Mouse (Mus musculus) embryonic facial prominence, embryonic 12.5 days (tissue): ENCODE results near the gene Gdf2. TPM values are rescaled to one million over a fixed set of nuclear protein-coding genes. Genes with fewer than 3 reads are reported as not detected.
A peak's percentile ranks its signal among the peaks of the same experiment; 100 is the strongest.

Experiments
- ATAC-seq: fragments of 200-750 bp; cut with Nextera tagmentation; 2 replicates; pipeline ENCODE4 v1.8.0; 2017; ENCODE audit not compliant: insufficient number of reproducible peaks, insufficient read depth, low FRiP score, low TSS enrichment
- H3K27ac ChIP-seq: fragments of 300-500 bp; sonication (generic); 2 replicates; pipeline ENCODE4 v1.5.1; 2016; ENCODE audit warnings: mild to moderate bottlenecking
- H3K27me3 ChIP-seq: fragments of 300-500 bp; sonication (generic); 2 replicates; pipeline ENCODE4 v1.6.1; 2016; ENCODE audit warnings: mild to moderate bottlenecking, moderate library complexity
- H3K36me3 ChIP-seq: fragments of 300-500 bp; sonication (generic); 2 replicates; pipeline ENCODE4 v1.6.1; 2016; ENCODE audit warnings: mild to moderate bottlenecking
- H3K4me1 ChIP-seq: fragments of 300-500 bp; sonication (generic); 2 replicates; pipeline ENCODE4 v1.6.1; 2016
- H3K4me2 ChIP-seq: fragments of 300-500 bp; sonication (generic); replicated peaks from 2 replicates; pipeline ENCODE4 v1.6.1; 2016; ENCODE audit warnings: mild to moderate bottlenecking, moderate library complexity
- H3K4me3 ChIP-seq: fragments of 300-500 bp; sonication (generic); 2 replicates; pipeline ENCODE4 v1.5.1; 2016; ENCODE audit warnings: mild to moderate bottlenecking
- H3K9ac ChIP-seq: fragments of 300-500 bp; sonication (generic); 2 replicates; pipeline ENCODE4 v1.6.1; 2016; ENCODE audit warnings: mild to moderate bottlenecking, moderate library complexity
- H3K9me3 ChIP-seq: fragments of 300-500 bp; sonication (generic); 2 replicates; pipeline ENCODE4 v1.6.1; 2016; ENCODE audit warnings: mild to moderate bottlenecking, moderate library complexity
- WGBS: fragments of 180-500 bp; shearing (Covaris S2); methylation state at CpG from one replicate; pipeline ENCODE4 v1.1.7; 2016; 5-methylcytosine and 5-hydroxymethylcytosine counted together
- polyA plus RNA-seq: library from polyadenylated mRNA; unstranded; fragments of >200 nt; fragmentation: Nextera tagmentation; extraction: Ambion mirVana; gene quantifications from 2 replicates; pipeline ENCODE4 v1.2.1, GENCODE M21; 2016

Gene Gdf2
- polyA plus RNA-seq, 1 experiment from 2014 or later, result not detected

DNA sequence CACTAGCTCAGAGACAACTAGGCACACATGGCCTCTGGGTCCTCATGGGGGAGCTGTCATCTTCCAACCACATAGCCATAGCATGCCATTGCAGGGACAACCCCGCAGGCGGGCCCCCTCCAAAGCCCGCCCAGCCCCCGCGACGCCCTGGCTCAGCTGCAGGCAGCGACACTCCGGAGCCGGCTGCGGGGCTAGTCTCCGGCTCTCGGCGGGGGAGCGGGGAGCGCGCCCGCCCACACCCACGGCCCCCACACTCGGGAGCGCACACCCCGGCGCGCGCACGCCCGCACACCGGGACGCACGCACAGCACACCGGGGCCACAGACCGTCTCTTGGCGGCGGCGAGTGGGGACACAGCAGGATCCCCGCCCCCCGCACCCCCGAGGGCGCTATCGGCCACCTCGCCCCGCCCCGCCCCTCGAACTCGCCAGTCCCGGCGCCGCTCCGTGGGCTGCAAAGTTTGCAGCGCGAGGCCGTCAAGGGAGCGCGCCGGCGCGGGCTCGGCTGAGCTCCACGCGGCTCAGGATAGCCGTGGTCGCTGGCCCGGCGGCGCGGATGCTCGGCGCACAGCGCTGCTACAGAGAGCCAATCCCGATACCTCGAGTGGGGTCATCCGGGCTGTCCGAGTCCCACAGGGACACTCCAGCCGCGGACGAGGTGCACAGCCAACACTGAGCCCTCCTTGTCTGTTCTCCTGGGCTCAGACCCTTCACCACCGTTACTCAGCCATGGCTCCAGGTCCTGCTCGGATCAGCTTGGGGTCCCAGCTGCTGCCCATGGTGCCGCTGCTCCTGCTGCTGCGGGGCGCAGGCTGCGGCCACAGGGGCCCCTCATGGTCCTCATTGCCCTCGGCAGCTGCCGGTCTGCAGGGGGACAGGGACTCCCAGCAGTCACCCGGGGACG, 17.4 kb upstream of the Gdf2 start, which contains the start of gene Gdf10:
Gene Gdf10 (plus strand): TSS at position 420 of the 903 bp plus-strand sequence.
- Histone ChIP-seq H3K4me1 (peaks cover 18% of the 10 kb centered on the region; the same call in 1 of the 2 replicates), H3K27me3 (peaks cover 78% of the 10 kb centered on the region)
- WGBS, result 1% methylated on average over 83 of the region's 85 CpGs

DNA sequence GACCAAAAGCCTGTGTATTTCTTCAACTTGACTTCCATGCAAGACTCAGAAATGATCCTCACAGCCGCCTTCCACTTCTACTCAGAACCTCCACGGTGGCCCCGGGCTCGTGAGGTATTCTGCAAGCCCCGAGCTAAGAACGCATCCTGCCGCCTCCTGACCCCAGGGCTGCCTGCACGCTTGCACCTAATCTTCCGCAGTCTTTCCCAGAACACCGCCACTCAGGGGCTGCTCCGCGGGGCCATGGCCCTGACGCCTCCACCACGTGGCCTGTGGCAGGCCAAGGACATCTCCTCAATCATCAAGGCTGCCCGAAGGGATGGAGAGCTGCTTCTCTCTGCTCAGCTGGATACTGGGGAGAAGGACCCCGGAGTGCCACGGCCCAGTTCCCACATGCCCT, 9.0 kb upstream of the Gdf2 start:
- Histone ChIP-seq H3K9me3 (no peaks in the 10 kb centered on the region), H3K4me1 (0 out of 2 replicates have a peak, but pooled peaks cover 3% of the 10 kb centered on the region), H3K36me3 (no peaks in the 10 kb centered on the region), H3K4me2 (no peak overlapping the region), H3K27ac (no peak overlapping the region), H3K27me3 (peaks cover 28% of the 10 kb centered on the region), H3K4me3 (no peak overlapping the region), H3K9ac (no peak overlapping the region)
- 52% methylated on average over 17 of the region's 17 CpGs for WGBS
- no peak for ATAC-seq

More for the DNA sequence above, 17.4 kb upstream of the Gdf2 start, which contains the start of gene Gdf10:
- Histone ChIP-seq H3K36me3 (no peaks in the 10 kb centered on the region), H3K4me2 (peak within 1 kb of the TSS; percentile 99), H3K9ac (peak within 1 kb of the TSS; percentile 72), H3K9me3 (no peaks in the 10 kb centered on the region), H3K4me3 (peak within 1 kb of the TSS; percentile 62), H3K27ac (peak within 1 kb of the TSS; percentile 36; the same call in 1 of the 2 replicates)
- peak; percentile 61 for ATAC-seq

DNA sequence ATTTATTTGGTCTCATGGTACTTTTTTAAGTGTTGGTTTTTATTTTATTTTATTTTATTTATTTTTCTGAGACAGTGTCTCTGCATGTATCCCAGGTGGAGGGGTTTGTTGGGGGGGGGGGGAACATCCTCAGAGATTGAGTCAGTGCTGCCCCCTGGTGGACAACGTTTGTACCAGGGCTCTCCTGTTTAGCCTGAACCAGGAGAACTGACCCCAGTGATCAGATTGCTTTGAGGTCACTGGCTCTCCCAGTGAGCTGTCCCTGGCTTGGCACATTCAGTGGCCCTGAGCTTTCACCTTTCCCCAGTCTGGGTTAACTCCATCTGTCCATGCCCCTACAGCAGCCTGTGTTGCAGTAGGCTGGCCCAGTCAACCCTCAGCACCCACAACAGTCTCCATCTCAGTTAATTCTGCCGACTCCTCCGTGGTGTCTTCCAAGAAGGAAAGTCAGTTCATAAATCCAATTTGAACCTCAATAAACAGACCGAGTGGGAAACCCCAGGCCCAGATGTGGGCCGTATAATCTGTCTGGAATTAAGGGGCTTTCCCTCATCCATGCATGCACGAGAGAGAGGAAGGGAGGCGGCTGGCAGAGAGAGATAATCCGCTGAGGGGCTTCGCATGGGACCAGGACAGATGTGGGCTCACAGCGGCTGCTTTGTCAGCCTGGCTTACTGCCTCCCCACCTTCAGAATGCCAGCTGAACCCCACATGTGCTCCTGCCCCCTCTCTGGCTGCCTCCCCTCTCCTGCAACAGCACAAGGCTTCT, 7.7 kb upstream of the Gdf2 start:
- peaks cover 22% of the 10 kb centered on the region for H3K27me3 ChIP-seq
- H3K9me3 ChIP-seq, result no peaks in the 10 kb centered on the region
- H3K36me3 ChIP-seq, result no peaks in the 10 kb centered on the region
- no peak overlapping the region for H3K4me3 ChIP-seq
- no peak overlapping the region for H3K27ac ChIP-seq
- H3K9ac ChIP-seq, result no peak overlapping the region
- 63% methylated on average over 10 of the region's 10 CpGs for whole genome bisulfite sequencing
- no peak overlapping the region for H3K4me2 ChIP-seq
- H3K4me1 ChIP-seq, result 0 out of 2 replicates have a peak, but pooled peaks cover 3% of the 10 kb centered on the region
- ATAC-seq, result no peak

DNA sequence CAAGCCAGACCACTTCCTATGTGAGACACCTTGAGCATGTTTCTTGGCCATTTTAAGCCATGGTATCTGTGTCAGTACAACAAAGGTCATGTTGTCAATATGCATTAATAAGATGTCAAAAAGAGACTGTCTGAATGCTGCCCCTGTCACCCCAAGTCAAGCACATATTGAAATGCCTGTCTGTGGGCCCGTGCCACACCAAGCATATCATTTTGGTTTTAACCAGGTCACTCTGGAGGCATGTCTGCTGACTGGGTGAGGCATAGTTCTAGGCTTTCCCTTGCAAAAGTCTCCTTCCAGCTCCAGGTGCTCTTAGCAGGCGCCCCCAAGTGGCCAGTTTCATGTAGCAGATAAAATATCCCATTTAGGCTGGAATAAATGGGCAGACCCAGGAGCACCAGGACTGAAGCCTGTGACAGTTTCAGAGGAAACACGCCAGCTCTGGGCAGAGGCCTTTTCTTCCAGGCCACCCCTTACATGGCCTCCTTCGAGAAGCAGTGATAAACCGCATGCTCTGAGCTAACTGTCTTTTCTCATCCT, 7.0 kb upstream of the Gdf2 start:
- WGBS, result 36% methylated on average over 5 of the region's 5 CpGs
- ATAC-seq, result peak; percentile 24; the same call in 1 of the 2 replicates
- no peak overlapping the region for H3K4me3 ChIP-seq
- no peak overlapping the region for H3K27ac ChIP-seq
- no peak overlapping the region for H3K9ac ChIP-seq
- no peaks in the 10 kb centered on the region for H3K36me3 ChIP-seq
- no peak overlapping the region for H3K4me2 ChIP-seq
- no peaks in the 10 kb centered on the region for H3K9me3 ChIP-seq
- 0 out of 2 replicates have a peak, but pooled peaks cover 3% of the 10 kb centered on the region for H3K4me1 ChIP-seq
- H3K27me3 ChIP-seq, result peaks cover 22% of the 10 kb centered on the region

DNA sequence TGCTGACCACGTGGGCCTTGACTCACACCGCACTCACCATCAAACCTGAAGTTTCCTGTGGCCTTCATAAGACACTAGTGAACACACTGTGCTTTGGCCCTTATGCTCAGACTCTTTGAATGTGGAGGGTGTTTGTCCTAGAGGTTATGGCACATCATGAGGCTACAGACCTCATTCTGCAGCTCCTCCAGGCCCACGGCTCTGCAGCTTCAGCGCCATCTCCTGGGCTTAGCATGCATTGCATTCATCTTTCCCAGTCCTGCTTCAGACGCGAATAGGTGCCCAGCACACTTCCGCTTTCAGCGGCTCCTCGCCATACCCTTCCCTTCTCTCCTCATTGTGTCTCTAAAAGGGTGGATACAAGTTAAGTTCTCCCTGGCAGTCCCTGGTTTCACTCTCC, 1.7 kb upstream of the Gdf2 start:
- 0 out of 2 replicates have a peak, but pooled peaks cover 5% of the 10 kb centered on the region for H3K27me3 ChIP-seq
- no peaks in the 10 kb centered on the region for H3K36me3 ChIP-seq
- ATAC-seq, result no peak
- WGBS, result 32% methylated on average over 9 of the region's 9 CpGs
- H3K27ac ChIP-seq, result no peak overlapping the region
- no peaks in the 10 kb centered on the region for H3K9me3 ChIP-seq
- H3K4me2 ChIP-seq, result peak overlapping the region; percentile 21; the same call in 1 of the 2 replicates
- no peaks in the 10 kb centered on the region for H3K4me1 ChIP-seq
- H3K4me3 ChIP-seq, result no peak overlapping the region
- no peak overlapping the region for H3K9ac ChIP-seq

DNA sequence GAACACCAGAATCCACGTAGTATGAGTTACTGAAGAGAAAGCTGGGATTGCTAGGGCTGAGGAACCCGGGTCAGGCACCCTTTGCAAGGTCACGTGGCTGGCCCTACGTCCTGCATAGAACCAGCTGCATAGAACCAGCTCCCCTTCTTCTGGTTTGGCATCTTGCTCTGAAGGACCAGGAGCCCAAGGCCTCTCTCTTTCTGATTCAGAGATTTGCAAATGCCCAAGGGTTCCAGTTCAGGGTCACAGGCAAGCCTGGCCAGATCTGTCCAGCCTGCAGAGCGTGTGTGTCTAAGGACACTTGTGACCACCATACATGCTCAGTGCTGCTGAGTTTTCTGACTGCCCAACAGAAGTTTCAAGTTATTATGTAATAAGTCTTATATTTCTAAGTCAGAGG, 1.4 kb downstream of the Gdf2 start:
- Histone ChIP-seq H3K4me1 (no peaks in the 10 kb centered on the region), H3K27me3 (peaks cover 8% of the 10 kb centered on the region; the same call in 1 of the 2 replicates), H3K4me2 (no peak overlapping the region), H3K9me3 (no peaks in the 10 kb centered on the region), H3K36me3 (no peaks in the 10 kb centered on the region), H3K4me3 (no peak overlapping the region), H3K27ac (no peak overlapping the region), H3K9ac (no peak overlapping the region)
- ATAC-seq, result no peak
- 69% methylated on average over 5 of the region's 5 CpGs for WGBS

DNA sequence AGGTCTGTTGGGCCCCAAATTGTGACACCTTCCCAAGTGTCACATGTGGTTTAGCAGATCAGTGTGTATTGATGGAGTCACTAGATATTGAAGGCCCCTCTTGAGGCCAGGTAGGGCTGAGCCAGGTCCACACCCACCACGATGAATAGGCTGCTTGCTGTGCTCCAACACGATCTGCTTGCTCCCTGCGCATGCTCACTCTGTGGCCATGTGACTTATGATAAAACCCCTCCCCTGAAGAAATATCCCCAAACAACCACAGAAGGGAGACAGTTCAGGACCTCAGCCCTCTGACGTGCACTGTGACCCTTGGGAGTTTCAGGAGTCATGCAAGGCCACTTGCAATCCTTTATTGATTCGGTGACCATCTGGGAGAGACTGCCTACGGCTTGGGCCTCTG, 5.3 kb downstream of the Gdf2 start:
- no peak for ATAC-seq
- H3K9me3 ChIP-seq, result no peaks in the 10 kb centered on the region
- no peak overlapping the region for H3K4me2 ChIP-seq
- no peaks in the 10 kb centered on the region for H3K36me3 ChIP-seq
- 77% methylated on average over 6 of the region's 6 CpGs for WGBS
- H3K4me1 ChIP-seq, result no peaks in the 10 kb centered on the region
- H3K4me3 ChIP-seq, result no peak overlapping the region
- no peak overlapping the region for H3K27ac ChIP-seq
- peaks cover 8% of the 10 kb centered on the region; the same call in 1 of the 2 replicates for H3K27me3 ChIP-seq
- no peak overlapping the region for H3K9ac ChIP-seq

DNA sequence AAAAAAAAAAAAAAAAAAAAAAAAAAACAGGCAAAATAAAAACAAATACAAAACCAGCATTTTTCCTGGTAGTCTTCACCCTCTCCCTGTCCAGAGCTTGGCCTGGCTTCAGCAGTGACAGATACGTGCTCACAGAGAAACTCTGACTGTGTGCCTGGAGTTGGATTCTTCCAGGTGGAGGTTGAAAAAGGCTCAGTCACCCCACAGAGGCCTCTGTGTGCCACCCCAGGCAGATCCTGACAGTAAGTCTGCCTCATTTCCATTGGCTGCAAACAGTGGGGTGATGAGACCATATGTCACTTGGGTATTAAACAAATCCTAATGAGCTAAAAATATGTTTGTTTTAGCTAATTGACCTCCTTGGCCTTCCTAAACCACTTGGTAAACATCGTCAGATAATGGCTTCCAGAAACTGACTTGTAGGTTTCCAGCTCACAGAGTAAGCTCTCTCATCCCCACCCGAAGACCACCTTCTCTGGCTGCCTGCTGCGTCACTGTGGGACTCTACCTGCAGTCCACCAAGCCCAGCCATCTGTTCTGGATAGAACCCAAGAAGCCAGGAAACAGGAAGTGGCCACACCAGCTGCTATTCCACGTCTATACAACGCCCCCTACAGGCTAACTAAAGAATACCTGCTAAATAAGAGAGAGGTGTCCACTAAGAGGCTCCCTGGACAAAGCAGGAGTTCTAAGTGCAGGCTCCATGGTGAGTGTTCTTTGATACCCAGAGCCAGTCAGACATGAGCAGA, 11.6 kb downstream of the Gdf2 start:
- Histone ChIP-seq H3K9me3 (no peaks in the 10 kb centered on the region), H3K36me3 (no peaks in the 10 kb centered on the region), H3K9ac (no peak overlapping the region), H3K27me3 (0 out of 2 replicates have a peak, but pooled peaks cover 18% of the 10 kb centered on the region), H3K4me3 (no peak overlapping the region), H3K27ac (no peak overlapping the region), H3K4me2 (no peak overlapping the region), H3K4me1 (no peaks in the 10 kb centered on the region)
- no peak for ATAC-seq
- 36% methylated on average over 6 of the region's 6 CpGs for WGBS

DNA sequence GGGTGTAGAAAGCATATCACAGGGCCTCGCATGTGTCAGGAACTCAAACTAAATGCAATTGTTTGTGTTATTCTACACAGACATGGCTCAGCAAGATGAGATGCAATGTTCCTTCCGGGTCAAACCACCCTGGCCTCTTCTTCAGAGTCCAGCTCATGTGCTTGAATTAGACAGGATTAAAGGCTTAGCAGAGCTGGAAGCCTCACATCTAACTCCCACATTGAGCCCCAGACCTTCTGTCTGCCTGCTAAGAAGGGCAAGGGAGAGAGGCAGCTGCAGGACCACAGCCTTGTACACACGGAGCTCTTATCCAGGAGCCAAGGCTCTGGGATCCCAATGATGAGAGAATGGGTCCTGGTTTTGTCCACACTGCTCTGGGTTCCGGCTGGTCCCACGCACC, 12.9 kb downstream of the Gdf2 start, which contains the start of gene Rbp3:
Gene Rbp3 (plus strand): TSS at position 243 of the 400 bp plus-strand sequence.
- Histone ChIP-seq H3K9me3 (no peaks in the 10 kb centered on the region), H3K9ac (no peak within 1 kb of the TSS), H3K4me2 (no peak within 1 kb of the TSS), H3K4me1 (no peaks in the 10 kb centered on the region), H3K27ac (no peak within 1 kb of the TSS), H3K27me3 (peaks cover 22% of the 10 kb centered on the region; the same call in 1 of the 2 replicates), H3K4me3 (no peak within 1 kb of the TSS), H3K36me3 (no peaks in the 10 kb centered on the region)
- WGBS, result 80% methylated on average over 5 of the region's 5 CpGs
- no peak for ATAC-seq

DNA sequence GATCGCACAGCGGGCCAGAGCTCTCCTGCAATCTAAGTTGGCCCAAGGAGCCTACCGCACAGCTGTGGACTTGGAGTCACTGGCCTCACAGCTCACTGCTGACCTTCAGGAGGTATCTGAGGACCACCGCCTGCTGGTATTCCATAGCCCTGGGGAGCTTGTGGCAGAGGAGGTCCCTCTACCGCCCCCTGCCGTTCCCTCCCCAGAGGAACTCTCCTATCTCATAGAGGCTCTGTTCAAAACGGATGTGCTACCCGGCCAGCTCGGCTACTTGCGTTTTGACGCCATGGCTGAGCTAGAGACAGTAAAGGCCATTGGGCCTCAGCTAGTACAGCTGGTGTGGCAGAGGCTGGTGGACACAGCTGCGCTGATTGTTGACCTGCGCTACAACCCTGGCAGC, 15.2 kb downstream of the Gdf2 start:
- H3K4me3 ChIP-seq, result no peak overlapping the region
- H3K9me3 ChIP-seq, result no peaks in the 10 kb centered on the region
- no peak for ATAC-seq
- no peaks in the 10 kb centered on the region for H3K36me3 ChIP-seq
- peaks cover 22% of the 10 kb centered on the region; the same call in 1 of the 2 replicates for H3K27me3 ChIP-seq
- no peak overlapping the region for H3K27ac ChIP-seq
- no peak overlapping the region for H3K4me2 ChIP-seq
- WGBS, result 70% methylated on average over 13 of the region's 13 CpGs
- no peak overlapping the region for H3K9ac ChIP-seq
- no peaks in the 10 kb centered on the region for H3K4me1 ChIP-seq

DNA sequence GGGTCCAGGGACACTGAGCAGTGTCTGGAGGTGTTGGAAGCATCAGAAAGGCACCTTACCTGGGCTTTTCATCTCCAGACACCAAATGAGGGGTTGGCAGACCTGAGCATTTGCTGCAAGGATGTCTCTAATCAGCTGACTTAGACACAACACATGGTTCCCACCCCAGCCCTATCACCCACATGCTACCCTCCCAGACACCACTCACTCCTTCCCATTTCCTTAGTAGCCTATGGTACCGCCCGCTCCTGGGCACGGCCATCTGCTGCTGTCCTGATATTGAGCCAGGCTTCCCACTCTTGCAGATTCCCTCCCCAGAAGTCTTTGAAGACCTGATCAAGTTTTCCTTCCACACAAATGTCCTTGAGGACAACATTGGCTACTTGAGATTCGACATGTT, 17.3 kb downstream of the Gdf2 start:
- H3K9me3 ChIP-seq, result no peaks in the 10 kb centered on the region
- H3K27ac ChIP-seq, result no peak overlapping the region
- no peak overlapping the region for H3K9ac ChIP-seq
- no peak for ATAC-seq
- no peaks in the 10 kb centered on the region for H3K4me1 ChIP-seq
- no peak overlapping the region for H3K4me2 ChIP-seq
- peaks cover 22% of the 10 kb centered on the region; the same call in 1 of the 2 replicates for H3K27me3 ChIP-seq
- WGBS, result 89% methylated on average over 4 of the region's 4 CpGs
- no peak overlapping the region for H3K4me3 ChIP-seq
- H3K36me3 ChIP-seq, result no peaks in the 10 kb centered on the region
